Mouse (Mus musculus): Measurements from ENCODE around the gene AC170998.1. TPM values are rescaled to one million over a fixed set of nuclear protein-coding genes. Genes with fewer than 3 reads are reported as not detected.
"Not testable (repeated sequence)": the region's sequence is repeated elsewhere in the genome, so short reads cannot be mapped to it uniquely, and the experiment has no call there.

Gene AC170998.1
- total RNA-seq, 2 experiments from 2014 or later: 1.6 to 1.7 TPM

DNA sequence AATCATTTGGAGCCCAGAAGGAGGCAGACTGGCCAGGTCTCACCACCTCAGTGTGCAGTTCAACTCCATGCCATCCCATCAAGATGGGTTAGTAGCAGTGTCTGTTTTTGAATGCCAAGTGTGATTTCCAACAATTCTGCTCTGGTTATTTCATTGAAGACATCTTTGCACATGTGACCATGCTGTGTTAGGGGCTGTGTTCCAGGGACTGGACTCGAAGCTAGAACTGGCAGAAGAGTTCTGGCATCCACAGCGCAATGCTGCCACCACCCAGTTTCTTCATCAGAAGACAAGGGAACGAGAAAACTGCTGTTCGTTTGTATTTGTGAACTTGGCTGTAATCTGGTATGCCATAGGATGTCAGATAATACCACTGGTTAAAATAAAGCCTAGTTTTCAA is 22.1 kb downstream of the AC170998.1 start:
- no peak for DNase-seq (ENCODE audit: extremely low spot score in 1 of 2, low spot score in 1 of 2)

DNA sequence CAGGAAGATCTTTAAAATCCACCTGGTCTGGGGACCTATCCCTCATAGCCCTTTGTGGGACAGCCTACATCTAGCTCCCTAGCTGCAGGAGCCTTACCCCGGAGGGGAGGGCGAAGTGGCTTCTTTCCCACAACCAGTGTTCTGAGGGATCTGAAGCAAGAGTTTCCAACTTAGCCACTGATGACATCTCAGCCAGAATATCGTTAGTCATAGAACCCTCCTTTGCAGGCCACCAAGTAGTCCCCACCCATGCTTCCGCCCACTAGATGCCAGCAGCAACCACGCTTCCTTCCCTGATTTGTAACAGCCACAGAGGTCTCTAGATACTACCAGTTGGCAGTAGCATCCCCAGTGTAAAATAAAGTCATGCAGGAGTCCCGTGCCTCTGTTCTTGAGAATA is 24.7 kb downstream of the AC170998.1 start:
- no peak for DNase-seq (ENCODE audit: extremely low spot score in 1 of 2, low spot score in 1 of 2)

DNA sequence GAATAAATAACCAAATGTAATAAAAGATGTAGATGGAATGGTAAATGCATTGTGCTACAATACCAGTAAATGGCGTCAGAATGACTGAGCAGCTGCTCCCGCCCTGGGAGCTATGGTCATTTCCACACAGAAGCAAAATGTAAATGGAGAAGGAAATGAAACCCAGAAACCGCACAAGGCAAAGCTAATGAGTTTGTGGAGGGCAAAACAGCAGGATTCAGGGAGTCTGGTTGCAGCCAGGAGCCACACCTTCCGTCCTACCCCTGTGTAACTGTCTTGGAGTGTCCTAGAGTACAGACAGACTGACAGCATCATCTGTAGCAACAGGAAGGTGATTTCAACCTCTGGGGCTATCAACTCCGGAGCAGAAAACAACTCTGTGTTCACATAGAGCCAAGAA is 30.6 kb downstream of the AC170998.1 start:
- DNase-seq (ENCODE audit: extremely low spot score in 1 of 2, low spot score in 1 of 2): no peak

DNA sequence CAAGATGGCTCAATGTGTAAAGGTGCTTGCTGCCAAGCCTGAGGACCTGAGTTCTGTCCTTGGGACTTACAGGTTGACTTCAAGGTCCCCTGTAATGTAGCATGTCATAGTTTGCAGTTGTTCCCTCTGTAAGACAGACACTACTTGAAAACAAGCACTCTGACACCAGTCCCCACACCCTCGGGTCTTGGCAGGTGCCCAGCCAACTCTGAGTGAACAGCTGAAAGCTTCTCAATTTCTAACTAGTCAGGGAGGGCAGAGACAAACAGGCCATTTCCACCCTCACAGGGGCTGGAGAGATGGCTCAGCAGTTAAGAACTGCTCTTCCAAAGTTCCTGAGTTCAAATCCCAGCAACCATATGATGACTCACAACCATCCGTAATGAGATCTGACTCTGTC is 31.6 kb downstream of the AC170998.1 start:
- DNase-seq (ENCODE audit: extremely low spot score in 1 of 2, low spot score in 1 of 2): no peak

DNA sequence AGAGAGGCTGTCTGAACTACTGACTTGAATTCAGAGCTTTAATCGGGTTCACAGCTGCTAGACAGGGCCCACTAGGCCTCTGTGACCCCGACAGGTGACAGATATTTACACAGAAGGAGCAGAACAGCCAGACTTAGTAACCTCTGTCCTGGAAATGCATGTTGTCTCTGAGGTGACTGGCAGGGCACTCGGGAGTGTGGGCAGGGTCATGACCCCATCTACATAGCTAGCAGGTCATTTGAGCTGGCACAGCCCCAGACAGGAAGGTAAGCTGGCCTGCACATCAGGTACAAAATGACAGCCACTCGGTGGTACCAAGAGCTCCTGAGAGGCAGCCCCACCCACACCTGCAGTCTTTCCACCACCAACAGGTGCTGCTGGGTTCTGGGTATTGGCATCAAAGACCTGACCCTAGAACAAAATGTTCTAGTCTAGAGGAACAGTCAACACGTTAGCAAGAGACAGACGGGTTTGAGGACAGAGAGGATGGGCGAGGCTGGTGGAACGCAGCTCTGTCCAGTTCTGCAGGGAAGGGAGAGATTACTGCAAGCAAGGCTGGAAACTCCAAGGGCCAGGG is 34.9 kb downstream of the AC170998.1 start:
- no peak for DNase-seq (ENCODE audit: extremely low spot score in 1 of 2, low spot score in 1 of 2)

DNA sequence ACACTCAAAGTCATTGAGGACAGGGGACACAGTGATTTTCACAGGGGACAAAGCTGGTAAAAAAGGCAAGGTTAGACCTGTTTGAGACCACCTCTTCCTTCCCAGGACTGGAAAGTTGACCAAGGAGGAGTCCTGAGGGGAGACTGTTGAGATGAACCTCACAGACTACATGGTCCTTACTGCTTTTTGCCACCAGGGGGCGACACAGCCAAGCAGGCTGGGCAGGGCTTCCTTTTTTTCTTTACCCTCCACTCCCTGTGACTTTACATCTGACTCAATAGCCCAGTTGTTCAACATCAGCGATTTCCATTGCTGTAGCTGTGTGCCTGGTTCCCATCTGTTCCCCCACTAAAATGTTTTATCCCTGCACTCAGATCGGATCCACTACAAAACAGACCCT is 36.0 kb downstream of the AC170998.1 start:
- peak; percentile 62 to 79 for DNase-seq (ENCODE audit: extremely low spot score in 1 of 2, low spot score in 1 of 2)

DNA sequence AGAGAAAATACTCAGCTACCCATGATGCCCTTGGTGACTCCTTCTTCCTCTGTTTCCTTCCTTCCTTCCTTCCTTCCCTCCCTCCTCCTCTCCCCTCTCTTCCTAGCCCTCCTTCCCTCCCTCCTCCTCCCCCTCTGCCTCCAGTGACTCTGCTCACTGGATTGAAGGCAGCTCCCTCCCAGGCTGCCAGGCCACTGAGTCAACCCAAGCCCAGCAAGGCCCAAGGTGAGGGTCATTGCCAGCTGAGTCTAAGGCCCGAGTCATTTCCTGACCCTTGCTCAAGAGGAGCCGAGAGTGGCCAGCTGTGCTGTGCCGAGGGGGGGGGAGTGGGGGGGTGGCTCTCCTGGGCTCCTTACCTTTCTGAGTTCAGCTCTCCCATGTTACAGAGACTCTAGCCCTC is 40.3 kb downstream of the AC170998.1 start:
- DNase-seq (ENCODE audit: extremely low spot score in 1 of 2, low spot score in 1 of 2): no peak

DNA sequence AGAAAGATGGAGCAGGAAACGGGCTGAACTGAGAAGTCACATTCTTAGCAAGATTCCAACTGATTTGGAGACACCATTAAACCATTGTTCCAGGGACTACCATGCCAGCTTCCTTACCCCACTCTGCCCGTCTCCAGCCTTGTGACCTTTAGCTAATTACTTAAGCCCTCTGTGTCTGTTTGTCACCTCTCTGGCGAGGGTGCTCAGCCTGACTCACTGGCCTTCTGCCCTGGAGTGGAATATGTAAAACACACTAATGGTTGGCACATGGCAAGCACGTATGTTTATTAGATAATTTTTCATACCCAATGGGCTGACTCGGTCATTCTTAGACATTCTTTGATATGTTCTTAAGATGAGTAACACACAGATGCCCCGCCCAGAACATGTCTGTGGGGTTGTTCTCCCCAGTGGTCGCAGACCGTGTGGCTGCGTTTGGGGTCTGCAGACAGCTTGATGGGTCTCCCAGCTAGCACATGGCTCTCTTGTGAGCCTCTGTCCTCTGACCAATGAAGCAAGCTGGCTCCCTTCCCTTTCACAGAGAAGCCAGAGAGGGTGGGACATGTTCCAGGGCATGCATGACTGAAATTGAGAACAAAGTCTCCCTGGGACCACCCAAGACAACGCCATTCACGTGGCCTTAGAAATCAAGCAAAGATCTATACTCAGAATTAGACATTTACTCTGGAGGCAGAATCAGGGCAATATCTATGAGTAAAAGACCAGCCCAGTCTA is 41.1 kb downstream of the AC170998.1 start:
- no peak for DNase-seq (ENCODE audit: extremely low spot score in 1 of 2, low spot score in 1 of 2)

DNA sequence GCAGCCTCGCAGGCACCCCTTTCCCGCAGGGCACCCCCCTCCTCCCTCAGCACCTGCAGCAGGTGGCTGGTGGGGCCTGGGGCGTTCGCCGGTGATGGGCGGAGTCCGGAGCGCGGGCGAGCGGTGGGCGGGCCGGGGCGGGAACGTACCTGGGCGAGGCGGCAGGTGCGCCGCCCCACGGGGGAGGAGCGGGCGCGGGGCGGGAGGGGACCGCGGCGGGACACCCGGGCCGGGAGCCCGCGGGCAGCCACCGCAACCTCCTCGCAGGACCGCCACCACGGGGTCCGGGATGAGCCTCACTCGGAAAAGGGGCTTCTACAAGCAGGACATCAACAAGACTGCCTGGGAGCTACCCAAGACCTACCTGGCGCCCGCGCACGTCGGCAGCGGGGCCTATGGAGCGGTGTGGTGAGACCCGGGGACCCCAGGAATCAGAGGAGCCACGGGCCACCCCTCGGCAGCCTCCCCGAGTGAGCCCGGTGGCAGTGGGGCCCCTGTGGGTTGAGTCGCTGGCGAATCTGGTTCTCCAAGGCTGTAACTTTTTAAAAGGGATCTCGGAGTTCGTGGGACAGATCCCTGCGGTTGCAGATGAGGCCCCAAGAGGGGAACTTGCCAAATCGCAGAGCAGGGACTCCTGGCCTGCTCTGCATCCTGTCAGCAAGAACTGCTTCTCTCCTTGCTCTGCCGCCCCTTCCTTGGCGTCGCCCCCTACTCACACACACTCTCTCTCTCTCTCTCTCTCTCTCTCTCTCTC is 43.4 kb downstream of the AC170998.1 start, which contains the start of gene Mapk13:
TSS of gene Mapk13 (plus strand) at position 177 of the 754 bp plus-strand sequence.
- DNase-seq (ENCODE audit: extremely low spot score in 1 of 2, low spot score in 1 of 2): no peak

DNA sequence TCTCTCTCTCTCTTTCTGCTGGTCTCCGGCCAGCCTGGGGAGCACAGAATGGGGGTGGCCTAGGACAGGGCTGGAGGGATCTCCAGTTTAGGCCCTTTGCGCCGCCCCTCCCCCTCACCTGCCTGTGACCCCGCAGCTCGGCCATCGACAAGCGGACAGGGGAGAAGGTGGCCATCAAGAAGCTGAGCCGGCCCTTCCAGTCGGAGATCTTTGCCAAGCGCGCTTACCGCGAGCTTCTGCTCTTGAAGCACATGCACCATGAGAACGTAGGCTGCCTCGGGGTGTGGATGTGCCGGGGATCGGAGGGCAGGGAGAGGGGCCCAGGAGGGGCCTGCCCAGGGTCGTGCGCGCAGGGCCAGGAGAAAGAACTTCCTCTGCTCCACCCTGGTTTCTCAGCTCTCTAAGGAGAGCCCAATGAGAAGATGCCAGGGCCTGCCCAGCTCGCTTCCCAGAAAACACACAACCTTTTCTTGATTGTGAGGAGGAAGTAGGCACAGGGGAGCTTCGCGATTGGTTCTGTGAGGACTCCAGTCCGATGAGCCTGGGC is 44.1 kb downstream of the AC170998.1 start:
- no peak for DNase-seq (ENCODE audit: extremely low spot score in 1 of 2, low spot score in 1 of 2)

DNA sequence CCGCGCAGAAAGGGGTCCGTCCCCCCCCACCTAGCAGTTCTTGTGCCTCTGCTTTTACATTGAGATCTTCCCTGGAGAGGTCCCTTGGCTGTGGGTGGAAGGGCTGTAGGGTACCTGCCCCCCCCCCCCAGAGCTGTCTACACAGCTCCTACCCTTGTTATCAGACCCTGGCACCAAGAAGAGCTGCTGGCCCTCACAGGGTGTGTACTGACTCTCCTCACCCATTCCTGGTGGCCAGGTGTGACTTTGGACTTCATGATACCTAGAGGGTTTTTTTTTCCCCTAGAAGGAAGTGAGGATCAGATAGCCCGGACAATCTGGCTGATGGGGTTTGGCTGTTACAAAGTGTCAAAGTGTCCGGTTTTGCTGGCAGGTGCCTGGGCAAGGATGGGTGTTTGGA is 45.4 kb downstream of the AC170998.1 start:
- no peak for DNase-seq (ENCODE audit: extremely low spot score in 1 of 2, low spot score in 1 of 2)

DNA sequence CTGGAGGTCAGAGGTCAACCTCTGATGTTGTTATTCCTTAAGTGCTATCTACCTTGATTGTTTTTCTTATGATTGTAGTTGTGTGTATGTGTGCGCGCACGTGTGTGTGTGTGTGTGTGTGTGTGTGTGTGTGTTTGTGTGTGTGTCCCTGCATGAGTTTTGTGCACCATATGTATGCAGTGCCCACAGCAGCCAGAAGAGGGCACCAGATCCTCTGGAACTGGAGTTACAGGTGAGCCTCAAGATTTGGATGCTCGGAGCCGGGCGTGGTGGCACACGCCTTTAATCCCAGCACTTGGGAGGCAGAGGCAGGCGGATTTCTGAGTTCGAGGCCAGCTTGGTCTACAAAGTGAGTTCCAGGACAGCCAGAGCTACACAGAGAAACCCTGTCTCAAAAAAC is 48.4 kb downstream of the AC170998.1 start:
- DNase-seq (ENCODE audit: extremely low spot score in 1 of 2, low spot score in 1 of 2): not testable (repeated sequence)

DNA sequence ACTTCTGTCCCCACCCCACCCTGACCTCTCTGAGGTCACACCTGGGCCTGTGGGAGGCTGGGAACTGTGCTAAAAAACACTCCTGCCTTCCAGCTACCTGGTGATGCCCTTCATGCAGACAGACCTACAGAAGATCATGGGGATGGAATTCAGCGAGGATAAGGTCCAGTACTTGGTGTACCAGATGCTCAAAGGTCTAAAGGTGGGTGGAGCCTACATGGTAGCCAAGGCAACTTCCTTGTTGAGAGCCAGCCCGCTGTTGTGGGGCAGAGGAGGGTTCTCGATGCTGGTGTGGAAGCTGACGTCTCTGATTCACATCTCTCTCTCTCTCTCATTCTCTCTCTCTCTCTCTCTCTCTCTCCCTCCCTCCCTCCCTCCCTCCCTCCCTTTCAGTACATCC is 49.3 kb downstream of the AC170998.1 start:
- DNase-seq (ENCODE audit: extremely low spot score in 1 of 2, low spot score in 1 of 2): no peak

Other genes with a start within 250 kb of the AC170998.1 start
- 10 to 100 TPM; 62.5 to 85.0 TPM for gene Fkbp5, start 208.6 kb upstream of the AC170998.1 start, total RNA-seq (2021)
- not detected for gene Armc12, start 195.3 kb upstream of the AC170998.1 start, total RNA-seq (2021)
- gene Clpsl2, start 176.7 kb upstream of the AC170998.1 start, total RNA-seq (2021): not detected
- gene Clps, start 165.3 kb upstream of the AC170998.1 start, total RNA-seq (2021): not detected
- 1 to 10 TPM; 3.6 to 4.0 TPM for gene Lhfpl5, start 150.4 kb upstream of the AC170998.1 start, total RNA-seq (2021)
- gene Srpk1, start 103.4 kb upstream of the AC170998.1 start, total RNA-seq (2021): 10 to 100 TPM; 74.0 to 88.7 TPM
- gene Slc26a8, start 35.9 kb upstream of the AC170998.1 start, total RNA-seq (2021): 10 to 100 TPM in 1 of 2 experiments, 1 to 10 TPM in 1; 6.0 to 10.8 TPM
- 10 to 100 TPM; 69.7 to 82.2 TPM for gene Mapk14, start 34.8 kb upstream of the AC170998.1 start, total RNA-seq (2021)
- 1 to 10 TPM in 1 of 2 experiments, under 1 TPM in 1; 0.45 to 1.3 TPM for gene Mapk13, start 43.2 kb downstream of the AC170998.1 start, total RNA-seq (2021)
- gene Brpf3, start 75.0 kb downstream of the AC170998.1 start, total RNA-seq (2021): 10 to 100 TPM; 36.2 to 50.0 TPM
- gene Pnpla1, start 132.3 kb downstream of the AC170998.1 start, total RNA-seq (2021): under 1 TPM; 0.42 to 0.66 TPM
- gene 4930539E08Rik, start 189.2 kb downstream of the AC170998.1 start, total RNA-seq (2021): 1 to 10 TPM; 3.1 to 3.9 TPM
- gene Pxt1, start 217.8 kb downstream of the AC170998.1 start, total RNA-seq (2021): not detected
- 10 to 100 TPM; 67.1 to 75.4 TPM for gene Kctd20, start 225.9 kb downstream of the AC170998.1 start, total RNA-seq (2021)

Measured in layer of hippocampus, postnatal 25 days (tissue).